Mouse (Mus musculus) embryonic fibroblast, embryonic 13.5 days (primary cell): ENCODE results near the gene Slc5a6. TPM values are rescaled to one million over a fixed set of nuclear protein-coding genes. Genes with fewer than 3 reads are reported as not detected.

Experiments used
- H3K27ac ChIP-seq: 2 replicates; pipeline ENCODE4 v1.5.1; 2012; ENCODE audit warnings: low read length, control low read depth, inconsistent platforms; ENCODE audit not compliant: insufficient read depth
- H3K4me1 ChIP-seq: 2 replicates; pipeline ENCODE4 v1.6.1; 2011; ENCODE audit warnings: low read length; ENCODE audit not compliant: control insufficient read depth, insufficient read depth
- H3K4me3 ChIP-seq: 2 replicates; pipeline ENCODE4 v1.5.1; 2011; ENCODE audit warnings: mild to moderate bottlenecking, control low read depth, low read length; ENCODE audit not compliant: insufficient read depth
- CTCF ChIP-seq: IDR thresholded peaks from 2 replicates; pipeline ENCODE4 v1.5.1; 2011; ENCODE audit warnings: mild to moderate bottlenecking, control low read depth, low read length, moderate library complexity, borderline replicate concordance; ENCODE audit not compliant: insufficient read depth
- POLR2A ChIP-seq: IDR thresholded peaks from 2 replicates; pipeline ENCODE4 v1.6.1; 2011; ENCODE audit warnings: low read depth, mild to moderate bottlenecking, control low read depth, low read length, moderate library complexity
- polyA plus RNA-seq: library from polyadenylated mRNA; stranded (reverse); fragments of >200 nt; gene quantifications from 2 replicates; pipeline ENCODE4 v1.2.4, GENCODE M21; 2011; ENCODE audit warnings: low read depth; ENCODE audit not compliant: missing spikeins, insufficient read length

Slc5a6 gene
- polyA plus RNA-seq, 1 experiment, result 6.2 TPM

- no peak for TF ChIP-seq CTCF
- TF ChIP-seq POLR2A, result no peak
- no peak overlapping the region for H3K27ac ChIP-seq
- no peak overlapping the region for H3K4me3 ChIP-seq
- peaks cover 12% of the 10 kb centered on the region for H3K4me1 ChIP-seq
Observed at GRCm38 (mm10) chr5:31086606-31087005, 37.9 kb upstream of the Slc5a6 start.

- no peak overlapping the region for H3K27ac ChIP-seq
- no peak overlapping the region for H3K4me3 ChIP-seq
- peaks cover 12% of the 10 kb centered on the region for H3K4me1 ChIP-seq
- TF ChIP-seq CTCF (no peak), POLR2A (no peak)
Observed at GRCm38 (mm10) chr5:31083949-31084348, 35.2 kb upstream of the Slc5a6 start.

DNA sequence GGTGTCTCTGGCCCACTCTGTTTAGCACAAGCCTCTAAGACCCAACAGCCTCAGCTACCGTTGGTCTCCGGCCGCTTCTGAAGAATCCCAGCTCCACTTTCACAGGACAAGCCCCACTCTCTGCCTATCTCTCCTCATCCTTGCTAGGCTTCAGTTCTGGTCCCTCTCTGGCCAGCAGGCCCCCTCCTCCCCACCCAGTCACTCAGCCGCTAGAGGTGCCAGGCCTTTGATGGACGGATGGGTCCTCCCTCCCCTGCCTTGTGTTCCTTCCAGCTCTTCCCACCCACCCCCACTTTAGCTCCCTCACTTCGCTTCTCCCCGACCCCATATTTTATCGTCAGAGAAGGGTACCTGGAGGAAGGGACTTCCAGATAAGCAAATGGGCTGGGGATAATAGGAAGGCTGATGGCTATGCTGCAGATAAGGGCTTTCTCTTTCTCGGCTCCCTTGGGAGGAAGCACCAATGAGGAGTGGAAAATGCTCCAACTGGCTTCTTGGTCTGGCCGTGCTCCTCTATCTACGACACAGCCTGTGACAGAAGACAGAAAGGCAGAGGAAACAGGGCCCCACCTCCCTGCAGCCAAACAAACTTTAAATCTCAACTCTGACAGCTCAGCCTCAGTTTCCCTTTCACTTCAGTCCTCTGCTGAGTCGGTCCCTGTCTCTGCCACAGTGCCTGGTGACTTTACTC lies 34.4 kb upstream of the Slc5a6 start:
- TF ChIP-seq POLR2A, result no peak
- no peak for TF ChIP-seq CTCF
- Histone ChIP-seq H3K4me1 (peaks cover 12% of the 10 kb centered on the region), H3K27ac (no peak overlapping the region), H3K4me3 (no peak overlapping the region)

GRCm38 (mm10) chr5:31082355-31082754 lies 33.6 kb upstream of the Slc5a6 start:
- Histone ChIP-seq H3K4me1 (peaks cover 11% of the 10 kb centered on the region), H3K27ac (no peak overlapping the region), H3K4me3 (no peak overlapping the region)
- no peak for TF ChIP-seq POLR2A
- peak; percentile 70; the same call in 1 of the 2 replicates for TF ChIP-seq CTCF

DNA sequence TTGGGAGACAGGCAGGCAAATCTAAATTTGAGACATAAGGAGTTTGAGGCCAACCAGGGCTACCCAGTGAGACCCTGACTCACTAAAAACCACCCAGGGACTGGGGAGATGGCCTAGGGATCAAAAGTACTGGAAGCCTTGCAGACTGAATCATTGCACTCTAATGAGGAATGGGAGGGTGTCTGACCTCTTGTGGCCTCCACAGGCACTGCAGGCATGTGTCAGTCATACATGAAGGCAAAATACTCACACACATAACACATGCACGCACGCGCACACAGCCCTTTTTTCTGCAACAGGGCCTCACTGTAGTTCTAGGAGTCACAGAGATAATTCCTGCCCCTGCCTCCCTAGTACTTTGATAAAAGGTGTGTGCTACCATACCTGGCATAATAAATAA lies 32.7 kb upstream of the Slc5a6 start:
- no peak for TF ChIP-seq POLR2A
- TF ChIP-seq CTCF, result peak; percentile 80; the same call in 1 of the 2 replicates

DNA sequence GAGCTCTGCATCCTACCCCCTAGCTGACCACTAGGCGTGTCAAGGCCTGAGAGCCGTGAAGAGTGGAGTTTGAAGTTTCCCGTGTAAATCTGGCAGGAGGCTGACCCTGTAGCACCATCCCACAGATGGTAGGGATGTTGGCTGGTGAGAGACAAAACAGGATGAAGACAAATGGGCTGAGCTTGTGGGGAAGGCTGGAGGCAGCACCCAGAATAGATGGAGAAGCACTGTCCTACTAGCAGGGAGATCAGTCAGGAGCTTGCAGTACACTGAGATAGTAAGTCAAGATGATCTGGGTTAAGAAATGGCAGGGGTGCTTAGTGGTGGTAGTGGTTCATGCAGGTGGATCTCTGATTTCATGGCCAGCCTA lies 32.1 kb upstream of the Slc5a6 start:
- TF ChIP-seq CTCF, result no peak
- no peak for TF ChIP-seq POLR2A
- Histone ChIP-seq H3K4me1 (no peaks in the 10 kb centered on the region), H3K4me3 (no peak overlapping the region), H3K27ac (no peak overlapping the region)

More for the DNA sequence above, 32.7 kb upstream of the Slc5a6 start:
- Histone ChIP-seq H3K4me1 (peaks cover 4% of the 10 kb centered on the region), H3K27ac (no peak overlapping the region), H3K4me3 (no peak overlapping the region)

DNA sequence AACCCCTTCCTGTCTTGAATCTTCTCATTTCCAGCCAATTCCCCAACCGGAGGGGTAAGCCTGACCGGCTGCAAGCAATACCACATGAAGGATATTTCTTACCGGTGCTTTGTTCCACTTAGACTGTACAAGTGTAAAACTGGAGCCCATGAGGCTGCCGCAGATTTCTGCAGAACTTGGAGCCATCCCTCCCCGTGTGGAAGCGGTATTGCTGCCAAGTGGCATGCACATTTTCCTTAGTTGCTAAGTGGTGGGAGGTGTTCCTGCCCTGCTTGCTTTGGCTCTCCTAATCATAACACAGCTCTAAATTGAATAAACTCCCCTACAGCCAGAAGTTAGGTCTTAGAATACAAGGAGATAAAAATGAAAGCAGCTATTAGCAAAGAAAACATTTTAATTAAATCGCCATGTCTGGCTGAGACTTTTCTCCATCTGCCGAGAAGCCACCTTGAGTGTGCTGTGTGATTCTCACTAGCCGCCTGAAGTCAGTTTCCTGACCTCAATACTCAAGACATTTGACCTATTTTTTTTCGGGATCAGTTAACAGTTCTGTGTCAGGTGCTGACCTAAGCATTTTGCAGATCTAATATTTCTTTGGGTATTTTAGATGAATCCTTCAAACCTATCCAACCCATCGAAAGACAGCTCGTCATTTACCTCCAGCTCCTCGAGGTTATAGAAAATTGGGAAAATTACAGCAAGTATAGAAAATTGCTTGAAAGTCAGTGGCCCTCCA lies 31.5 kb upstream of the Slc5a6 start:
- no peaks in the 10 kb centered on the region for H3K4me1 ChIP-seq
- H3K27ac ChIP-seq, result no peak overlapping the region
- no peak overlapping the region for H3K4me3 ChIP-seq
- TF ChIP-seq POLR2A (no peak), CTCF (no peak)

GRCm38 (mm10) chr5:31076346-31076745 lies 27.6 kb upstream of the Slc5a6 start:
- TF ChIP-seq POLR2A (no peak), CTCF (no peak)
- no peak overlapping the region for H3K4me3 ChIP-seq
- H3K27ac ChIP-seq, result no peak overlapping the region
- no peaks in the 10 kb centered on the region for H3K4me1 ChIP-seq

DNA sequence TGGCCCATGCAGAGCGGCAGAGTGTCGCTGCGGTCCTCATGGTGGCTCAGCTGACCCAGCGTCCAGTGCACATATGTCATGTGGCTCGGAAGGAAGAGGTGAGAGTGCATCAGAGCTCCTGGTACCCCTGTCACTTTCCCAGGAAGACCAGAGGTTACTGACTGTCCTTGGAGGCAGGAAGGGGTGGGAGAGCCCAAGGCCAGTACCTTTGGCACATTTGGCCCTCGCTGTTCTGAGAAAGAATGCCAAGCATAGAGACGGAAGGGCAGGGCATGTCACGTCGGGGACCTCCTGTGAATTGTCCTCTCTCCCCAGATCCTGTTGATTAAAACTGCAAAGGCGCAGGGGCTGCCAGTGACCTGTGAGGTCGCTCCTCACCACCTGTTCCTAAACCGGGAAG lies 24.5 kb upstream of the Slc5a6 start:
- no peaks in the 10 kb centered on the region for H3K4me1 ChIP-seq
- H3K27ac ChIP-seq, result no peak overlapping the region
- TF ChIP-seq CTCF (no peak), POLR2A (no peak)
- H3K4me3 ChIP-seq, result no peak overlapping the region

- no peak for TF ChIP-seq CTCF
- TF ChIP-seq POLR2A, result no peak
- H3K4me1 ChIP-seq, result no peaks in the 10 kb centered on the region
- no peak overlapping the region for H3K4me3 ChIP-seq
- no peak overlapping the region for H3K27ac ChIP-seq
Observed at GRCm38 (mm10) chr5:31071821-31072220, 23.1 kb upstream of the Slc5a6 start.
